Mouse (Mus musculus): ENCODE data around the gene Enox2.
"Not testable (repeated sequence)": the region's sequence is repeated elsewhere in the genome, so short reads cannot be mapped to it uniquely, and the experiment has no call there.

Gene Enox2

GRCm38 (mm10) chrX:49287700-49288563 lies at the start of gene Enox2:
Gene Enox2 (minus strand): TSS chrX:49288259.
- DNase-seq (ENCODE audit: low spot score) = peak; percentile 84

- DNase-seq (ENCODE audit: low spot score) = no peak
These were observed 21.4 kb upstream of the Enox2 start for GRCm38 (mm10) chrX:49309496-49309895.

- no peak for DNase-seq (ENCODE audit: low spot score)
These were observed 18.6 kb upstream of the Enox2 start for GRCm38 (mm10) chrX:49306659-49307058.

GRCm38 (mm10) chrX:49279918-49280586 lies 8.0 kb downstream of the Enox2 start:
- no peak for DNase-seq (ENCODE audit: low spot score)

DNA sequence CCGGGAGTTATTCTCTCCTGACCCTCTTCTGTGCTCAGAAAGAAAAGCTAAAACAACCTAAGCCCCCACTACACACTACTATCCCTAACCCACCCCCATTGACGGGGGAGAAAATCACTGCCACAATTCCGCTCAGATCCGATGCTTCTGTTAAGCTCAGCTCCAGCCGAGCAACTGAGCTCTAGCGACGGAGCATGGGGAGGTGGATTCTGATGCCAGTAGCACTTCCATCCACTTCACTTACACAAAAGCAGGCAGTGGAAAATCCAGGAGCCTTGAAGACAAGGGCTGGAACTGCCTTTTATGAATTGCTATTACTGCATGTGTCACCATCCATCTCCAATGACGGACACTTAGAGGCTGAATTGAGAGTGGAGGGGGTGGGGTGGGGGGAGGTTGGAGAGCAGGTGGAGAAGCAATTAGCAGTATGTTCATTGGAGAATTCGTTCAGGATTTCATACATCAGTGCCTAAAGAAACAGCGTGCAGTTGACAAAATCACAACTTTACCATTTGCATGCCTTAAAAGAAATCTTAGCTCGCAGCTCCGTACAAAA lies 14.5 kb downstream of the Enox2 start:
- DNase-seq (ENCODE audit: low spot score) = peak; percentile 12

DNA sequence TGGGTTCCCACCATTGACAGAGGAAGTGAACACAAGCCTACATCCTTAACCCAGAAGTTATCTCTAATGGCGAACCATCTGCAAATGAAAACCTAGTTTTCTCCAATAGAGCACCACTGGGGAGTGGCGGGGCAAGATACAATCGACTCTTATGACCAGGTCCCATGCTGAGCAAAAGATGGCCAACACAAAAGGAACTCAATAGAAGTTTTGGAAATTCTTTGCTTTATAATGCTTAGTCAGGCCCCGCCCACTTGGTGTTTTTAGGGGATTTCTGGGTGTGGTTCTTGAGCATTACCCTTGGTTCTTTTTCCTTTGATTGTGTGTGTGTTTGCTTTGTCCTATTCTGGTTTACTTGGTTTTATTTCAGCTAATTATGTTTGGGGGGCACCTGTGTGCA lies 37.2 kb downstream of the Enox2 start:
- DNase-seq (ENCODE audit: low spot score) = no peak

DNA sequence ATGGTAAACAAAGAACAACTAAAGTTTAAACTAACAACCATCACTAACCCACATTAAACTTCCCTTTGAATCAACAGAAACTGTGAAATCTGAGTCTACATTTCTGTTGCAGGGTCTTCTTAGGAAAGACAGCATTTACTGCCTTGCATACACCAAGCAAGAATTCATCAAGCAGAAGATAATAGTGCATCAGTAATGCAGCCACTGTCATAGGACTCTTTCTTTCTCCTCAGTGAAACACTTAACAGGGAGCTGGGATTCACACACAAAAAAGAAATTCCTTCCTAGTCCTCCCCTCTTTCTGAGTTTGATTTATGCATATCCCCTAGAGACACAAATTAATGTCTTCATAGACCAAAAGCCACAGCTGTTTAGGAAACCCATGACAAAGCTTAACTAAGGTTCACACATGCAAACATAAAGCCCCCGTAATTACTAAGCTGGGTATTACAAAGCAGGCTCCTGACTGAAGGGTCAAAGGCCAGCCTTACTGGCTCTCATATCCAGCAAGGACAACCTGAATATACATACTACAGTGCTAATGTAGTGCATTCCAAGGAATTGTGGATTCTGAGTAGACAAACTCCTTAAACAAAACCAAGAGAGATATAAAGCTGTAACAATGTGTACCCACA lies 62.1 kb downstream of the Enox2 start:
- no peak for DNase-seq (ENCODE audit: low spot score)

- no peak for DNase-seq (ENCODE audit: low spot score)
These were observed 71.6 kb downstream of the Enox2 start for GRCm38 (mm10) chrX:49216422-49216821.

DNA sequence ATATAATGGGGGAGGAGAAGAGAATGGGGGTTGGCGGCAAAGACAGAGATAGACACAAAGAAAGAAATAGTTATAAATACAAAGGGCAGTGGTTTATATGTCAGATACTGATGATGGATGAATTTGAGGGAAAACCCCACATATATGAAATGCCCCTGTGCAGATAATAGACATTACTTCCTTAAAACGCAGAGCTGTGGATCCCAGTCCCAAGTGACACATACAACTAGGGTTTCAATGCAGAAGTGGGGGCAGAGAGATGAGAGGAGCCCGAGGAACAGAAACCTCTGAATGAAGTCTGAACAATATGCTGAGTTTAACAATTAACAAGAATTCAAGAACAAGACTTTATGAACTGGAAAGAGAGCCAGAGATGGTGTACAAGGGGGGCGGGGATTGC lies 91.7 kb downstream of the Enox2 start:
- DNase-seq (ENCODE audit: low spot score) = no peak

- DNase-seq (ENCODE audit: low spot score) = no peak
These were observed 106.9 kb downstream of the Enox2 start for GRCm38 (mm10) chrX:49181136-49181535.

DNA sequence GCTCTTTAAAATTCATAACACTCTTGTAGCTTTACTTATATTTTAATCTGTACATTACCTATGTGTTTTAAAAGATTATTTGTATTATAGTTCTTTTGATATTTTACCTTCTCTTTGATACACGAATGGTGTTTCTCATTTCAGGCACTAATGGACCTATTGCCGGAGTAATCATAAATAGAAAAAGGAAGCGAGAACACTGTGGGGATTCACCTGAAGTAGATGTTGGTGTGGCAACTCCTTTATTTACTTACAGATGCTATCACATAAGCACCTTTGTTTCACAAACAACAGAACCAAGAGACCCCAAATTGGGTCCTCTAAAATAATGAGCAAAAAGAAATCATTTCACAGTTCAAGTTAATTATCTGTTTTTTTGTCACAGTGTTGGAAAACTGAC lies 109.4 kb downstream of the Enox2 start:
- DNase-seq (ENCODE audit: low spot score) = no peak

GRCm38 (mm10) chrX:49154280-49154679 lies 133.8 kb downstream of the Enox2 start:
- DNase-seq (ENCODE audit: low spot score) = no peak

DNA sequence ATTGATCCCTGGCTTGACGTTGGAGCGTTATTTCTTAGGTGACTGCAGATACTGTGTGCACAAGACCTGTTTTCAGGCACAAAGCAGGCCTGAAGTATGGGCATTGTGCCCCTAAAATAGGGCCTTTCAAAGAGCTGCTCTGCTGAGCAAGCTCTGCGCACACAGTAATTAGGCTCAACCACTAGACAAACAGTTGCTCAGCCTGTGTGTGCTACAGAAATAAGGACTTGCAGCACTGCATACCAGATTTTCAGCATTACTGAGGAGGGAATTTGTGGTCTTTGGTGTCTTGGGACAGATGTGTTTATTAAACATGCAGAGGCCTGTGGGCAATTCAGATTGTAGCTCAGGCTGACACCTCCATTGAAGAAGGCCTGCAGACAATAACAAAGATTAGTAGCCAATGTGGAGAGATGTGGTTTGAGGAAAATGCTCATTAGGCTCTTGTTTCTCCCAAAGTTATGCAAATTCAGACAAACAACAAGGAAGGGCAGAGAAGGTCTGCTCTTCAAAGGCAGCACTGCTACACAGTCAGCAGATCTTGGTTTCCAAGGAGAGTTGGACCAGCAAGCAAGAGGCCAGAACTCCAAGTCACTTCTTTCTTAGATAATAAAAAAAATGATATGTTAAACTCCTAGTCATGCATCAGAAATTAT lies 163.2 kb downstream of the Enox2 start:
- no peak for DNase-seq (ENCODE audit: low spot score)

DNA sequence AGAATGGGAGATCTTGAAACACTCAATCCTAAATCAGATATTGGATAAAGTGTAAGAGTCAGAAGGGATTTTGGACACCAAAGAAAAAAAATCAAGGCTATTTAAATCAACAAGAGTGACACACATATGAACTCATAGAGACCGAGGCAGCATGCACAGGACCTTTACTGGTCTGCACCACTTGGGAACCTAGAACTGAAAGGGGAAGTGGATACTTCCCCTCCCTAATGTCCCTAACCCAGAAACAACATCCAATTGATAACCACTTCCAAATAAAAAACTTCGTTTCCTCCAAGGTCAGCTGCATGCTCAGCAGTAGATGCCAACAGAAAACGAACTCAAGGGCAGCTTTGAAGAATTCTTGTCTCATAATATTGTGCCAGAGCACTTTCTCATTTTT lies 171.6 kb downstream of the Enox2 start:
- no peak for DNase-seq (ENCODE audit: low spot score)

DNA sequence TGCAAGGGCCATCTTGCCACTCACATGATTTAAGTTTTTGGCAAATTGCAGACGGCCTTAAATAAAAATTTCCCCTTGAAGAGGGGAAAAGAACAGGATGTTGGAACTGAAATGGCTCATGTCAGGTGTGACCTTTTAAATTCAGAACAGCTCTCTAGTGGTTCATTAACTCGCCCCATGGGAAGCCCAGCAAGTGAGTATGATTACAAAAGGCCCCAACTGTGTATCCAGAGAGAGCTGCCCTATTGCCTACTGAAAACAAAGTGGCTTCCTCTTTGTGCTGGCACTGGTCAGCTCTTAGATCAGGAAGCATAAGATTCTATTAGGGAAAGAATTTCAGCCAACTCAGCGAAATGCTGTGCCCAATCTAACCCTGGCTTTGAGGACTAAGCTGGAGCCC lies 175.6 kb downstream of the Enox2 start:
- DNase-seq (ENCODE audit: low spot score) = no peak

- DNase-seq (ENCODE audit: low spot score) = not testable (repeated sequence)
These were observed 187.5 kb downstream of the Enox2 start for GRCm38 (mm10) chrX:49100542-49100941.

DNA sequence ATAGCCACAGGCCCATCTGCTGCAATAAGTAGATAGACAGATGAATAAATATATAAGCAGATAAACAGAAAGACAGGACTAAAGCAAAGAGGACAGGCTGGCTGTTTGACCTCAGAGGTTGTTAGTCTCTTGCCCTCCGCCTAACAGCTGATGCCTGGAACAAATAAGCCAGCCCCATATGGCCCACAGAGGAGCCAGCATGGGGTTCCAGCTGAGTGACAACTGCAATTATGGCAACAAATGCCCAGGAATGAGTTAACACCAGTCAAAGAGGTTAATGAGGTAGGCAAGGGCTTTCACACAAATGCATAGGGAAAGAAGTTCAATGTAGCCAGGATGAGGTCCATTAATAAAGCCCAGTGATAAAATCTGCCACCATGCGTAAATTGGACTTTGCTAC lies 191.8 kb downstream of the Enox2 start:
- DNase-seq (ENCODE audit: low spot score) = no peak

DNA sequence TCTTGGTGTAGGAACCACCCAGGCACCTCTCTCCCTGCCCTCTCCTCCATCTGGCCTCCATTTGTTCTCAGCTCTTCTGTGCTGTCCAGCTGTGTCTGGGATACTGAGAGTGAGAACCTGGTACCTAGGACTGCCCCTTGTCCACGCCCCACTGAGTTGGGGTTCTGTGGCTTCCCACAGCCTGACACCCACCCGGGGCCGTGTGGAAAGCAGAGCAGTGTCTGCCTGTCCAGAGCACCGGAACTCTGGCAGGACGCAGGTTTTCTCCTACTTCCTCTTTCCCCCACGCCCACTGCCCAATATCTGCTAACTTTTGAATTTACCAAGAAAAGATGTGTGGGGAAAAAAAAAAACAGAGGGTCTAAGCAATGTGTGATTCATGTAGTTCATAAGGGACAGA lies 213.0 kb downstream of the Enox2 start:
- DNase-seq (ENCODE audit: low spot score) = no peak

DNA sequence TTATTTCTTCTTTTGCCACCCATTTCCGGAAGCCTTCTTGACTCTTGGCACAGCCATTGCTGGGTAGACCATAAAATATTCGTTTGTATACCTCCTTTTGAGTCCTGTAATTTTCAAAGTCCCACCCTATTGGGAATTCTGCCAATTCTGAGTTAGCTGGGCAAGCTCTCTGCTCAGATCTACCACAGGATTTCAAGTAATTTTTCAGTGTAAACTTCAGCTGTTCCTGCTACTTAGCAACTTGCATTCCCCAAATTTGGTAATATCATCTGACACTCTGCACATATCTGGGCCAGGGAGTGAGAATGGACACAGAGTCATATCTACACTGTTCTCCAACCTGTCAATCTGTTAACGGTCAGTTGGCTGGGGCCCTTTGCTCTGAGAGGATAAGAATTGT lies 214.5 kb downstream of the Enox2 start:
- DNase-seq (ENCODE audit: low spot score) = no peak

DNA sequence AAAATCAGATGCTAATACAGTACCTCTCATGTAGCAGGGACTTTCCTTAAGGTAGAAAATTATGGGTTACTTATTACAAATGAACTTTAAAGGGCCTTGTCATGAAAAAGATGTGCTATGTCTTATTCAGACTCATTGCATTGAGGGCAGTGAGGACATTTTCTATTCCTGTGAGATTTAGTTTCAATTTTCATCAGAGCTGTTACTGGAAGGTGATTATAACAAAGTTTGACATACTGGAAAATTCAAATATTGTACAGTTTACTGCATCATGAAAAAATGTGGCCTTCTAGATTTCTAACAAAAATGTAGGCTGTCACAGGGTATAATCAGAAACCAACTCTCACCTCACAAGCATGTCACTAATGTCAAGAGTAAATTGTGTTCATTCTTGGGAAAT lies 242.9 kb downstream of the Enox2 start:
- no peak for DNase-seq (ENCODE audit: low spot score)

GRCm38 (mm10) chrX:49009746-49010145 lies 278.3 kb downstream of the Enox2 start:
- DNase-seq (ENCODE audit: low spot score) = no peak

- DNase-seq (ENCODE audit: low spot score) = no peak
These were observed 282.4 kb downstream of the Enox2 start for GRCm38 (mm10) chrX:49005655-49006054.

All from layer of hippocampus, adult 11-12 months (tissue).